Mouse (Mus musculus): ENCODE measurements around the gene Chfr.

Gene Chfr

GRCm38 (mm10) chr5:110135293-110136086 is at the start of gene Chfr:
Chfr (plus strand) TSS chr5:110135842.
- peak; percentile 100 for DNase-seq

GRCm38 (mm10) chr5:110086161-110086866 is 49.3 kb upstream of the Chfr start:
- no peak for DNase-seq

- no peak for DNase-seq
These were observed 44.1 kb upstream of the Chfr start for GRCm38 (mm10) chr5:110091546-110091945.

- DNase-seq: peak; percentile 91 to 92
These were observed 41.4 kb upstream of the Chfr start, which contains the start of gene Gm35315 for GRCm38 (mm10) chr5:110094030-110094846. Gm35315 (minus strand) TSS chr5:110094420.

- DNase-seq: peak; percentile 40 to 53
These were observed 40.8 kb upstream of the Chfr start for GRCm38 (mm10) chr5:110094847-110095213.

GRCm38 (mm10) chr5:110098991-110099477 is 36.6 kb upstream of the Chfr start:
- DNase-seq: no peak

- peak; percentile 62 to 87 for DNase-seq
These were observed 35.7 kb upstream of the Chfr start, which contains the start of gene Plcxd1 for GRCm38 (mm10) chr5:110099656-110100580. Plcxd1 (plus strand) TSS chr5:110099969.

GRCm38 (mm10) chr5:110100921-110101631 is 34.6 kb upstream of the Chfr start:
- DNase-seq: peak in 1 of 2 experiments; percentile 62

GRCm38 (mm10) chr5:110101716-110102347 is 33.8 kb upstream of the Chfr start:
- DNase-seq: peak; percentile 69 to 83

- peak in 1 of 2 experiments; percentile 30 for DNase-seq
These were observed 33.2 kb upstream of the Chfr start for GRCm38 (mm10) chr5:110102429-110102828.

GRCm38 (mm10) chr5:110102853-110103625 is 32.6 kb upstream of the Chfr start:
- peak in 1 of 2 experiments; percentile 38 for DNase-seq

- peak in 1 of 2 experiments; percentile 38 for DNase-seq
These were observed 31.6 kb upstream of the Chfr start for GRCm38 (mm10) chr5:110103901-110104615.

- peak in 1 of 2 experiments; percentile 49 for DNase-seq
These were observed 30.8 kb upstream of the Chfr start for GRCm38 (mm10) chr5:110104616-110105380.

GRCm38 (mm10) chr5:110106140-110106871 is 29.3 kb upstream of the Chfr start:
- peak in 1 of 2 experiments; percentile 42 for DNase-seq

GRCm38 (mm10) chr5:110106901-110107564 is 28.6 kb upstream of the Chfr start:
- DNase-seq: no peak

GRCm38 (mm10) chr5:110107581-110108304 is 27.9 kb upstream of the Chfr start, which contains the start of gene Gtpbp6:
Gtpbp6 (minus strand) TSS chr5:110108197.
- peak; percentile 92 to 99 for DNase-seq
